Mouse (Mus musculus) right cerebral cortex, postnatal 14 days (tissue): ENCODE measurements around the gene Lrat.

Experiments
- DNase-seq: peaks from one replicate; pipeline ENCODE4 v3.0.0; 2022

Lrat gene

GRCm38 (mm10) chr3:82903613-82904205 is at the start of gene Lrat:
Gene Lrat, minus strand, starts transcription at chr3:82903973.
- peak; percentile 8 for DNase-seq

- no peak for DNase-seq
These were observed 48.6 kb upstream of the Lrat start for GRCm38 (mm10) chr3:82952173-82952962.

- no peak for DNase-seq
These were observed 46.9 kb upstream of the Lrat start for GRCm38 (mm10) chr3:82950639-82951038.

GRCm38 (mm10) chr3:82950208-82950607 is 46.4 kb upstream of the Lrat start:
- no peak for DNase-seq

GRCm38 (mm10) chr3:82946375-82947107 is 42.8 kb upstream of the Lrat start:
- no peak for DNase-seq

GRCm38 (mm10) chr3:82927917-82928316 is 24.1 kb upstream of the Lrat start:
- DNase-seq, result no peak

GRCm38 (mm10) chr3:82915632-82916031 is 11.9 kb upstream of the Lrat start:
- no peak for DNase-seq

GRCm38 (mm10) chr3:82908671-82909070 is 4.9 kb upstream of the Lrat start:
- no peak for DNase-seq

- DNase-seq, result no peak
These were observed 587 bp upstream of the Lrat start for GRCm38 (mm10) chr3:82904211-82904908.

- no peak for DNase-seq
These were observed 788 bp downstream of the Lrat start for GRCm38 (mm10) chr3:82902757-82903612.

GRCm38 (mm10) chr3:82888842-82889241 is 14.9 kb downstream of the Lrat start:
- DNase-seq, result no peak

GRCm38 (mm10) chr3:82877258-82877657 is 26.5 kb downstream of the Lrat start:
- DNase-seq, result peak; percentile 15

GRCm38 (mm10) chr3:82876372-82876739 is 27.4 kb downstream of the Lrat start, which contains the start of gene Rbm46:
Gene Rbm46, minus strand, starts transcription at chr3:82876483.
- DNase-seq, result peak; percentile 76

GRCm38 (mm10) chr3:82875671-82876371 is 28.0 kb downstream of the Lrat start:
- no peak for DNase-seq

GRCm38 (mm10) chr3:82857414-82858077 is 46.2 kb downstream of the Lrat start:
- DNase-seq, result peak; percentile 42
